In genomic region chr7:18844811-18845210, GRCm38 (mm10) we compare ENCODE assay signal across 28 mouse cellular contexts. TPM values are rescaled to one million over a fixed set of nuclear protein-coding genes. Genes with fewer than 3 reads are reported as not detected.
"Had no signal": no experiment of that assay in that cellular context is flagged by ENCODE, and none has a peak within 500 bp of the region (broad histone marks: within the 10 kb centered on the region; RNA-seq: fewer than 3 reads in every experiment).

No protein-coding gene starts in this region.

- H3K4me3 ChIP-seq: limb, embryonic 12.5 days; limb, embryonic 15.5 days; lung, embryonic 15.5 days; midbrain, embryonic 13.5 days; myocyte; neural tube, embryonic 13.5 days; stomach, embryonic 15.5 days had no signal

- H3K27me3 ChIP-seq: limb, embryonic 12.5 days; limb, embryonic 15.5 days; lung, embryonic 15.5 days; midbrain, embryonic 13.5 days; neural tube, embryonic 13.5 days; stomach, embryonic 15.5 days had no signal

- H3K27ac ChIP-seq: kidney, postnatal 0 days; limb, embryonic 12.5 days; limb, embryonic 15.5 days; liver, embryonic 14.5 days; lung, embryonic 15.5 days; midbrain, embryonic 13.5 days; neural tube, embryonic 13.5 days; stomach, embryonic 15.5 days had no signal

- ATAC-seq: intestine, embryonic 16.5 days; liver, postnatal 0 days; midbrain, embryonic 13.5 days; midbrain, embryonic 16.5 days had no signal

- H3K9ac ChIP-seq: limb, embryonic 12.5 days; limb, embryonic 15.5 days; liver, embryonic 14.5 days; liver, postnatal 0 days; lung, embryonic 15.5 days; midbrain, embryonic 13.5 days; neural tube, embryonic 13.5 days; stomach, embryonic 15.5 days had no signal

- H3K36me3 ChIP-seq: limb, embryonic 12.5 days; limb, embryonic 15.5 days; lung, embryonic 15.5 days; midbrain, embryonic 13.5 days; neural tube, embryonic 13.5 days; stomach, embryonic 15.5 days had no signal

- H3K4me2 ChIP-seq: limb, embryonic 12.5 days; limb, embryonic 15.5 days; liver, embryonic 11.5 days; lung, embryonic 15.5 days; midbrain, embryonic 13.5 days; neural tube, embryonic 13.5 days; stomach, embryonic 15.5 days had no signal

- H3K9me3 ChIP-seq: limb, embryonic 12.5 days; limb, embryonic 15.5 days; lung, embryonic 15.5 days; midbrain, embryonic 13.5 days; neural tube, embryonic 13.5 days; stomach, embryonic 15.5 days had no signal

- DNase-seq: kidney, adult 18-20 months; kidney, postnatal 36 days; left cerebral cortex, postnatal 4 days; liver, postnatal 0 days; retina, postnatal 1 day; right cerebral cortex, postnatal 25 days; spleen, adult 18-20 months; thymus, postnatal 25 days had no signal

RNA-seq across cellular contexts. Expression of gene Mill2, which starts 5.0 kb away (rescaled TPM):
- total RNA-seq: monocyte, adult 5-6 weeks; neutrophil, adult 5-6 weeks had no signal
- polyA plus RNA-seq: limb, embryonic 12.5 days had no signal

RNA-seq across cellular contexts. Expression of gene Psg17, which starts 23.4 kb away (rescaled TPM):
- total RNA-seq: layer of hippocampus, postnatal 10 days; left cerebral cortex, adult 8-10 months; left cerebral cortex, postnatal 14 days; left cerebral cortex, postnatal 4 days; monocyte, adult 5-6 weeks; neutrophil, adult 5-6 weeks had no signal
- polyA plus RNA-seq: kidney, embryonic 14.5 days; kidney, postnatal 0 days; limb, embryonic 15.5 days; liver, embryonic 14.5 days; liver, postnatal 0 days; lung, embryonic 15.5 days; midbrain, embryonic 13.5 days; neural tube, embryonic 13.5 days had no signal

RNA-seq across cellular contexts. Expression of gene Pglyrp1, which starts 26.3 kb away (rescaled TPM):
- polyA plus RNA-seq: myocyte had no signal

RNA-seq across cellular contexts. Expression of gene Psg19, which starts 46.5 kb away (rescaled TPM):
- total RNA-seq: layer of hippocampus, adult 8-10 months; layer of hippocampus, postnatal 10 days; left cerebral cortex, adult 8-10 months; left cerebral cortex, postnatal 14 days; left cerebral cortex, postnatal 4 days; monocyte, adult 5-6 weeks; neutrophil, adult 5-6 weeks had no signal
- polyA plus RNA-seq: intestine, embryonic 16.5 days; kidney, embryonic 14.5 days; kidney, postnatal 0 days; limb, embryonic 12.5 days; limb, embryonic 15.5 days; liver, embryonic 11.5 days; liver, embryonic 14.5 days; liver, postnatal 0 days; lung, embryonic 15.5 days; midbrain, embryonic 13.5 days; midbrain, embryonic 16.5 days; myocyte; neural tube, embryonic 13.5 days; stomach, embryonic 15.5 days; thymus, postnatal 0 days had no signal
